Mouse (Mus musculus): Measurements from ENCODE around the gene 1700003F12Rik. TPM values are rescaled to one million over a fixed set of nuclear protein-coding genes. Genes with fewer than 3 reads are reported as not detected.

The 1700003F12Rik gene
- polyA plus RNA-seq, 1 experiment from 2014 or later = 0.67 TPM

DNA sequence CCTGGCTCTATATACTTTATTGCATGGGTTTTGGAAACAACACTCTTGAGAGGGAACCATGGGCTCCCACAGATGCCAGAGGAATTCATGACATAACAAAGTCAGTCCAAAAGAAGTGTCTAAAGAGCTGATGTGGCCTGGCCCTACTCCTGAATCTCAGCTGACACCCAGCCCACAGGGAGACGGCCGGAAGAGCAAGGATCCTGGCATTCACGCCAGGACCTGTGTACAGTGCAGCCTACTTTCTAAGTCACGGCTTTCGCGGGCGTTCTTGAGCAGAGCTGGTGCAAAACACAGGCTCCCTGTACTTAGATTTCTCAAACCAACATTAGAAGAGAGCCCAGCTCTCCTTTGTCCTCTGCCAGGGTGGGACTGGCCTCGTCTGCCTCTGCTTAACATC lies 33.7 kb downstream of the 1700003F12Rik start:
- Histone ChIP-seq H3K4me3 (no peak overlapping the region), H3K27me3 (no peaks in the 10 kb centered on the region), H3K4me1 (peaks cover 16% of the 10 kb centered on the region), H3K9me3 (no peaks in the 10 kb centered on the region), H3K36me3 (no peaks in the 10 kb centered on the region), H3K4me2 (no peak overlapping the region), H3K9ac (no peak overlapping the region), H3K27ac (no peak overlapping the region)
- ATAC-seq (ENCODE audit: insufficient number of reproducible peaks, low FRiP score, low TSS enrichment, low read depth) = no peak
- 69% methylated on average over 8 of the region's 8 CpGs for WGBS

GRCm38 (mm10) chr2:154581421-154581820 lies 34.5 kb downstream of the 1700003F12Rik start:
- H3K36me3 ChIP-seq = no peaks in the 10 kb centered on the region; the same call in 1 of the 2 replicates
- H3K27me3 ChIP-seq = no peaks in the 10 kb centered on the region
- WGBS = 97% methylated on average over 1 of the region's 1 CpGs
- H3K27ac ChIP-seq = no peak overlapping the region
- H3K4me1 ChIP-seq = peaks cover 16% of the 10 kb centered on the region
- H3K9me3 ChIP-seq = no peaks in the 10 kb centered on the region
- no peak for ATAC-seq (ENCODE audit: insufficient number of reproducible peaks, low FRiP score, low TSS enrichment, low read depth)
- no peak overlapping the region for H3K9ac ChIP-seq
- no peak overlapping the region for H3K4me3 ChIP-seq
- H3K4me2 ChIP-seq = no peak overlapping the region

DNA sequence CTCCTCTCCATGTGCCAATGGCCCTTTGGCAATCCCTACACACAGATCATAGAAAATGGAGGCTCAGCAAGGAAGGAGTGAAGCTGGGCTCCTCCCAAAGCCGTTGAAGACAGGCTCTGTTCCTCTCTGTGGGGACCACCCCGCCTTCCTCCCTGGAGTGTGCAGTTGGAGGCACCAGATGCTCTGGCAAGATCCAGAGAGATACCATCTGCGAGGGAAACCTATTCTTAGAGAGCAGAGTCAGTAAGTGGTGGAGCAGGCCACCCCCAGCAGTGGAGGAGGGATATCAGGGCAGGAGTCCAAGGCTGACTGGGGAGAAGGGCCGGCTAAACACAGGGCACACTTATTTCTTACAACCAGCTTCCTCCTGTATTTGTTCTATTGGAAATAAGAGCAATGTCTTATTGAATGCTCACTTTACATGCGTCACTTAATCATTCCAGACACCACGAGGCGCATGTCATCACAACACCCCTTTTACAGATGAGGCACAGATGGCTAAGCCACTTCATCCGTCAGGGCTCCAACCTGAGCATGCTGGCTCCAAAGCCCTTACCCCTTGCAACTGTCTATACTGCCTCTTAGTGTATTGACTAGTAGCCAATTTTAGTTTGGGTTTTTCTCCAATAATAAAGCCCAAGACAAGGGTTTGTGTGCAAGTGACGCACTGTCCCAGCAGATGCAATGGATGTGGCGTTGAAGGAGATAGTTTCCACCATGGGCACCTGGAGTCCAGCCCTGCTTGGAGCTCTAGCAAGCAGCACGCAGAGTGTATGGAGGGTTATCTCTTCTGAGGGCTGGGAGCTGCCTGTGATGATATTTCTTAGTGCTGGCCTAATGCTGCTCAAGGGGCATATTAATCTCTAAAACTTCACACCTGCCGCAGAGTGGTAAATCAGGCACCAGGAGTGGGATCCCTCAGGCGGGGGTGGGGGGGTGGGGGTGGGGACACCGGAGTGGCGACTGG lies 37.3 kb downstream of the 1700003F12Rik start:
- H3K4me2 ChIP-seq = no peak overlapping the region
- H3K4me3 ChIP-seq = no peak overlapping the region
- no peaks in the 10 kb centered on the region for H3K27me3 ChIP-seq
- 52% methylated on average over 15 of the region's 15 CpGs for WGBS
- no peak overlapping the region for H3K9ac ChIP-seq
- peaks cover 9% of the 10 kb centered on the region; the same call in 1 of the 2 replicates for H3K36me3 ChIP-seq
- ATAC-seq (ENCODE audit: insufficient number of reproducible peaks, low FRiP score, low TSS enrichment, low read depth) = peak; percentile 54; the same call in 1 of the 2 replicates
- no peaks in the 10 kb centered on the region for H3K9me3 ChIP-seq
- H3K4me1 ChIP-seq = peaks cover 16% of the 10 kb centered on the region
- no peak overlapping the region; the same call in 1 of the 2 replicates for H3K27ac ChIP-seq

DNA sequence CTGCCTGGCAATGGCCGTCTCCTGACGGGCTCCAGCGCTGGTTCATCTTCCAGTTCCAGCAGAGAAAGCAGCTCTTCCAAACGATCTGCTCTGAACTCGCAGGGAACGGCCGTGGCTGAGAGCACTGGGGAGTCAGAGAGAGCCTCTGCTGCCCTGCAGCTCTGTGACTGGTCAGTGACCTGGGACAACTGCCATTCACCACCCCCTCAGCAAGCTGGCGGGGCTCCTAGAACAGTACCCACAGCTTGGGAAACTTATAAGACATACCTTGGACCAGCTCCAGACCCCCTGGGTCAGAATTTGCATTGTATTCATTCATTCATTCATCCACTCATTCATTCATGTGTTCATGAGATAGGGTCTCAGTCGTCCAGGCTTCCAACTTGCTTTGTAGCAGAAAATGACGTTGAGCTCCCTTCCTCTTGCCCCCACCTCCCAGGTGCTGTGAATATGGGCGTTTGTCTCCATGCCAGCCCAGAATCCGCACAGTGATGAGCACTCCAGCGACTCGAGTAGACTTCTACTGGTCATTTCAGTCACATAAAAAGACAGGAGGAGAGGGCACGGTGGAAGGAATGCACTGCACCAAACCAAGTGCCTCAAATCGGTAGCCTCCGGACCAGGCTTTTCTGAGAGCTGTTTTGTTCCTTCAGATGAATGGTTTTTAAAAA lies 38.2 kb downstream of the 1700003F12Rik start:
- ATAC-seq (ENCODE audit: insufficient number of reproducible peaks, low FRiP score, low TSS enrichment, low read depth) = no peak
- Histone ChIP-seq H3K27ac (no peak overlapping the region), H3K4me2 (no peak overlapping the region), H3K36me3 (peaks cover 9% of the 10 kb centered on the region; the same call in 1 of the 2 replicates), H3K4me1 (peaks cover 16% of the 10 kb centered on the region), H3K27me3 (no peaks in the 10 kb centered on the region), H3K9me3 (no peaks in the 10 kb centered on the region), H3K4me3 (no peak overlapping the region), H3K9ac (no peak overlapping the region)
- 55% methylated on average over 17 of the region's 17 CpGs for WGBS

- Histone ChIP-seq H3K4me2 (no peak overlapping the region), H3K4me1 (peaks cover 16% of the 10 kb centered on the region), H3K27me3 (no peaks in the 10 kb centered on the region), H3K4me3 (no peak overlapping the region), H3K9ac (no peak overlapping the region), H3K36me3 (peaks cover 9% of the 10 kb centered on the region; the same call in 1 of the 2 replicates), H3K9me3 (no peaks in the 10 kb centered on the region), H3K27ac (no peak overlapping the region)
- WGBS = 75% methylated on average over 5 of the region's 5 CpGs
- ATAC-seq (ENCODE audit: insufficient number of reproducible peaks, low FRiP score, low TSS enrichment, low read depth) = no peak
These were observed 39.5 kb downstream of the 1700003F12Rik start for GRCm38 (mm10) chr2:154586405-154586804.

DNA sequence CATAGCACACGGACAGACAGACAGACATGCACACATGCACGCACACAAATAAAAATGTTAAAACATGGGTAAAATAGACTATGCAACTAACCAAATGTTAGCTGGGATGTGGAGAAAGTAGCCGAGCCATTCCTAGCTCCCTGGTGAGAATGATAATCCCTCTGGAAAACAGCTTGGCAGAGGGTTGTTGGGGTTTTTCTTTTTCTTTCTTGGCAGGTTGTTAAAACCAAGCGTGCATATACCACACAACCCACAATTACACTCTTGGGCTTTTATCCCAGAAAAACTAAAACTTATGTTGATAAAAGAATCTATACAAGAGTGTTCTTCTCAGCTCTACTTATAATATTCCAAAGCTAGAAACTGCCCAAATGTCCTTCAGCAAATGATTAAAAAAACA lies 42.2 kb downstream of the 1700003F12Rik start:
- Histone ChIP-seq H3K36me3 (peaks cover 20% of the 10 kb centered on the region), H3K4me3 (no peak overlapping the region), H3K4me1 (peaks cover 10% of the 10 kb centered on the region), H3K27me3 (no peaks in the 10 kb centered on the region), H3K27ac (no peak overlapping the region), H3K9me3 (no peaks in the 10 kb centered on the region), H3K4me2 (no peak overlapping the region), H3K9ac (no peak overlapping the region)
- 63% methylated on average over 4 of the region's 4 CpGs for WGBS
- ATAC-seq (ENCODE audit: insufficient number of reproducible peaks, low FRiP score, low TSS enrichment, low read depth) = no peak

GRCm38 (mm10) chr2:154591239-154591638 lies 44.4 kb downstream of the 1700003F12Rik start:
- Histone ChIP-seq H3K27me3 (no peaks in the 10 kb centered on the region), H3K9me3 (no peaks in the 10 kb centered on the region), H3K9ac (no peak overlapping the region), H3K4me1 (no peaks in the 10 kb centered on the region), H3K27ac (no peak overlapping the region), H3K4me2 (no peak overlapping the region), H3K36me3 (peaks cover 29% of the 10 kb centered on the region), H3K4me3 (no peak overlapping the region)
- ATAC-seq (ENCODE audit: insufficient number of reproducible peaks, low FRiP score, low TSS enrichment, low read depth) = no peak
- 87% methylated on average over 3 of the region's 3 CpGs for WGBS

DNA sequence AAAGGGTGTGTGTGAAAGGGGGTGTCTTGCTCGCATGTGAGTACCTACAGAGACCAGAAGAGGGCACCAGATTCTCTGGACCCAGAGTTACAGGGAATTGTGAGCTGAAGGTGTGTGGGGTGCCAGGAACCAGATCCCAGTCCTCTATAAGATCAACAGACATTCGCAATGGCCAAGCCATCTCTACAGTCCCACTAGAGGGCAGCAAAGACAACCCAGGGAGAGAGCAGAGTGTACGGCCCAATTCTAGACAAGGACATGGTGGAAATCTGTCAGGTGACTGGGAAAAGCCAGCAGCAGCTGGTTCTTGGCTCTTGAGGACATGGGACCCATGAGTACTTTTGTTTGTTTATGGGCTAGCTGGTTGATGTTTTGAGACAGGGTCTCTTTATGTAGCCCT lies 46.1 kb downstream of the 1700003F12Rik start:
- Histone ChIP-seq H3K4me1 (no peaks in the 10 kb centered on the region), H3K9ac (no peak overlapping the region), H3K9me3 (no peaks in the 10 kb centered on the region), H3K4me2 (no peak overlapping the region), H3K36me3 (peaks cover 20% of the 10 kb centered on the region), H3K4me3 (no peak overlapping the region), H3K27me3 (no peaks in the 10 kb centered on the region), H3K27ac (no peak overlapping the region)
- ATAC-seq (ENCODE audit: insufficient number of reproducible peaks, low FRiP score, low TSS enrichment, low read depth) = no peak
- WGBS = 76% methylated on average over 3 of the region's 3 CpGs

GRCm38 (mm10) chr2:154595775-154596174 lies 48.9 kb downstream of the 1700003F12Rik start:
- Histone ChIP-seq H3K4me2 (no peak overlapping the region), H3K27me3 (no peaks in the 10 kb centered on the region), H3K36me3 (peaks cover 20% of the 10 kb centered on the region), H3K27ac (peak overlapping the region; percentile 17; the same call in 1 of the 2 replicates), H3K4me3 (no peak overlapping the region), H3K4me1 (no peaks in the 10 kb centered on the region), H3K9ac (no peak overlapping the region), H3K9me3 (no peaks in the 10 kb centered on the region)
- WGBS = 76% methylated on average over 5 of the region's 5 CpGs
- ATAC-seq (ENCODE audit: insufficient number of reproducible peaks, low FRiP score, low TSS enrichment, low read depth) = no peak

GRCm38 (mm10) chr2:154597399-154597798 lies 50.5 kb downstream of the 1700003F12Rik start:
- Histone ChIP-seq H3K27ac (no peak overlapping the region), H3K27me3 (no peaks in the 10 kb centered on the region), H3K4me3 (no peak overlapping the region), H3K4me2 (no peak overlapping the region), H3K9me3 (no peaks in the 10 kb centered on the region), H3K9ac (no peak overlapping the region), H3K36me3 (peaks cover 20% of the 10 kb centered on the region), H3K4me1 (no peaks in the 10 kb centered on the region; the same call in 1 of the 2 replicates)
- no peak for ATAC-seq (ENCODE audit: insufficient number of reproducible peaks, low FRiP score, low TSS enrichment, low read depth)
- 82% methylated on average over 3 of the region's 3 CpGs for WGBS

Measured in limb, embryonic 15.5 days (tissue).